Mouse (Mus musculus) brain, embryonic 14.5 days (tissue): ENCODE measurements around the gene Tapbp.

Experiments
- CTCF ChIP-seq: fragments of 200-500 bp; IDR thresholded peaks from 2 replicates; pipeline ENCODE4 v1.5.1; 2012; ENCODE audit warnings: inconsistent platforms, mild to moderate bottlenecking, moderate library complexity, borderline replicate concordance; ENCODE audit not compliant: insufficient read depth, insufficient read length; ENCODE audit errors: extremely low read depth
- POLR2A ChIP-seq: fragments of 200-500 bp; IDR thresholded peaks from 2 replicates; pipeline ENCODE4 v1.6.1; 2012; ENCODE audit warnings: mild to moderate bottlenecking, inconsistent platforms, borderline replicate concordance; ENCODE audit not compliant: poor library complexity, insufficient read depth, insufficient read length, severe bottlenecking; ENCODE audit errors: extremely low read depth

GRCm38 (mm10) chr17:33972691-33973090, 57.0 kb downstream of the Tapbp start:
- TF ChIP-seq CTCF (no peak), POLR2A (no peak)
